Mouse (Mus musculus): Measurements from ENCODE around the gene Kcna2.

Kcna2 gene

GRCm38 (mm10) chr3:107153772-107154655 is 53.1 kb downstream of the Kcna2 start:
- no peak for DNase-seq

- no peak for DNase-seq
Measured at GRCm38 (mm10) chr3:107158856-107159255, 57.9 kb downstream of the Kcna2 start.

GRCm38 (mm10) chr3:107159418-107159817 is 58.5 kb downstream of the Kcna2 start:
- DNase-seq, result no peak

- no peak for DNase-seq
Measured at GRCm38 (mm10) chr3:107159859-107160324, 58.9 kb downstream of the Kcna2 start.

- DNase-seq, result no peak
Measured at GRCm38 (mm10) chr3:107162741-107163140, 61.8 kb downstream of the Kcna2 start.
